Mouse (Mus musculus) gastrocnemius, postnatal 4 days (tissue): ENCODE results near the gene Mapk8ip2. TPM values are rescaled to one million over a fixed set of nuclear protein-coding genes. Genes with fewer than 3 reads are reported as not detected.
A peak's percentile ranks its signal among the peaks of the same experiment; 100 is the strongest.

Experiments used
- DNase-seq, 2 experiments: peaks; one replicate each; pipeline ENCODE4 v3.0.0; 2021 to 2022; ENCODE audit warnings: low spot score in 2 of 2, mixed read lengths in 2 of 2
- total RNA-seq, 2 experiments: library from RNA; stranded (reverse); gene quantifications; 2 replicates each; pipeline ENCODE4 v1.2.3; 2021

The Mapk8ip2 gene
- total RNA-seq, 2 experiments from 2014 or later = 0.31 to 0.32 TPM

- DNase-seq = peak in 1 of 2 experiments; percentile 76
Measured at GRCm38 (mm10) chr15:89452906-89453864, 528 bp upstream of the Mapk8ip2 start.

- DNase-seq = no peak
Measured at GRCm38 (mm10) chr15:89454857-89455256, 1.1 kb downstream of the Mapk8ip2 start.

GRCm38 (mm10) chr15:89455642-89456041, 1.9 kb downstream of the Mapk8ip2 start:
- no peak for DNase-seq

- no peak for DNase-seq
Measured at GRCm38 (mm10) chr15:89458942-89459341, 5.2 kb downstream of the Mapk8ip2 start.

GRCm38 (mm10) chr15:89459821-89460220, 6.1 kb downstream of the Mapk8ip2 start:
- no peak for DNase-seq

GRCm38 (mm10) chr15:89460298-89460697, 6.6 kb downstream of the Mapk8ip2 start:
- DNase-seq = no peak

- DNase-seq = no peak
Measured at GRCm38 (mm10) chr15:89461321-89461720, 7.6 kb downstream of the Mapk8ip2 start.

- DNase-seq = no peak
Measured at GRCm38 (mm10) chr15:89462176-89462575, 8.5 kb downstream of the Mapk8ip2 start.

- DNase-seq = no peak
Measured at GRCm38 (mm10) chr15:89463334-89464235, 9.9 kb downstream of the Mapk8ip2 start.

GRCm38 (mm10) chr15:89465052-89465451, 11.3 kb downstream of the Mapk8ip2 start:
- no peak for DNase-seq

GRCm38 (mm10) chr15:89468577-89468976, 14.9 kb downstream of the Mapk8ip2 start:
- no peak for DNase-seq

GRCm38 (mm10) chr15:89471476-89471875, 17.8 kb downstream of the Mapk8ip2 start:
- no peak for DNase-seq

- no peak for DNase-seq
Measured at GRCm38 (mm10) chr15:89473370-89473769, 19.7 kb downstream of the Mapk8ip2 start.

GRCm38 (mm10) chr15:89473921-89474320, 20.2 kb downstream of the Mapk8ip2 start:
- no peak for DNase-seq

- DNase-seq = no peak
Measured at GRCm38 (mm10) chr15:89474596-89475292, 21.0 kb downstream of the Mapk8ip2 start.

GRCm38 (mm10) chr15:89475293-89475600, 21.5 kb downstream of the Mapk8ip2 start:
- DNase-seq = no peak

GRCm38 (mm10) chr15:89475611-89476474, 22.1 kb downstream of the Mapk8ip2 start:
- DNase-seq = peak; percentile 82 to 93

GRCm38 (mm10) chr15:89476475-89476815, 22.7 kb downstream of the Mapk8ip2 start:
- DNase-seq = no peak

GRCm38 (mm10) chr15:89477091-89477491, 23.4 kb downstream of the Mapk8ip2 start, which contains the start of gene Arsa:
TSS of gene Arsa (minus strand) at chr15:89477425.
- DNase-seq = no peak

GRCm38 (mm10) chr15:89477806-89478205, 24.1 kb downstream of the Mapk8ip2 start:
- DNase-seq = no peak
